Mouse (Mus musculus) ES-Bruce4 (cell line): ENCODE data around the gene Rrn3.

ENCODE experiments used
- CTCF ChIP-seq: IDR thresholded peaks from one replicate; pipeline ENCODE4 v1.8.1; 2011; ENCODE audit warnings: low read depth, low read length
- POLR2A ChIP-seq: IDR thresholded peaks from one replicate; pipeline ENCODE4 v1.8.1; 2011; ENCODE audit warnings: low read length; ENCODE audit not compliant: insufficient read depth

DNA sequence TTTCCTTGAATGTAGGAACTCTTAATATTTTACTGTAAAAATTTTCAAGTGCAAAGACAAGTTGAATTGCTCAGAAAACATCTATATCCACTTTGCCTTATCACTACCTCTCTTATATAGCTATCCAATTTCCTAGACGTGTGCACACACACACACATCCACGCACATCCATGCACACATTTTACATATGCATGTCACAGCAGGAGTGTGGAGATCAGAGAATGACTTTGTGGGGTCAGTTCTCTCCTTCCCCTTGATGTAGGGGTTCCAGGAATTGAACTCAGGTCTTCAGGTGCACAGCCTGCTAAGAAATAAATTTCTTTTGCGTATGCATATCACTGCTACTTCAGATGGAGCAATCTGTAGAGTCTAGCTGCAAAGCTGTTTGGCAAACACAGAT, 32.4 kb upstream of the Rrn3 start:
- TF ChIP-seq CTCF (no peak), POLR2A (no peak)
